Mouse (Mus musculus) fat pad, adult 2 months (tissue): ENCODE results near the gene Thop1.
"Not testable (repeated sequence)": the region's sequence is repeated elsewhere in the genome, so short reads cannot be mapped to it uniquely, and the experiment has no call there.

Experiments
- DNase-seq: peaks from one replicate; pipeline ENCODE4 v3.0.0-alpha.2; 2011; ENCODE audit warnings: low read depth, low spot score; ENCODE audit errors: extremely low read depth

Thop1 gene

GRCm38 (mm10) chr10:81069836-81070235 is at the start of gene Thop1:
Thop1 (plus strand) TSS chr10:81070035.
- DNase-seq: peak; percentile 76

GRCm38 (mm10) chr10:81020207-81020606 is 49.6 kb upstream of the Thop1 start:
- no peak for DNase-seq

DNA sequence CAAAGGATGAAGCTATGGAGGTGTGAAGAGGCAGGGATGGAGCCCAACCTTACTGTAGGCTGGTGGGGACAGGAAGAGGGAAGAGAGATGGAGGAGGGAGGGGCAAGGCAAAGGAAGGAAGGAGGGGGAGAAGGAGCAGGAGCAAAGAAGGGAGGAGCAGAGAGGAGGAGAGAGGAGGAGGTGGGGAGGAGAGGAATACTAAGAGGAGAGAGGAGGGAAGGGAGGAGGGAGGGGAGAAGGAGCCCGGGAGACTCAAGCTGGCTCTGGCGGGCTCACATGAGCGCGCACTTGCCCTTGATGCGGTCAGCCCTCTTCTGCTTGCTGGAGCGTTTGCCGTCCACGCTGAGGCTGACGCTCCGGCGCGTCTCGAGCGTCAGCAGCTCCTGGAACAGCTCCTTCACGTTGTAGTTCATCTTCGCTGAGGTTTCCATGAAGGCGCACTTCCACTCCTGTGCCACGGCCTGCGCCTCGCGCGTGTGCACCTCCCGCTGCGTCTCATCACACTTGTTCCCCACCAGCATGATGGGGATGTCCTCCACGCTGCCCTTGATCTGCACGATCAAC is 48.2 kb upstream of the Thop1 start:
- no peak for DNase-seq

- DNase-seq: no peak
Observed at GRCm38 (mm10) chr10:81022744-81023143, 47.1 kb upstream of the Thop1 start.

- no peak for DNase-seq
Observed at GRCm38 (mm10) chr10:81024346-81024937, 45.4 kb upstream of the Thop1 start.

GRCm38 (mm10) chr10:81025047-81025621 is 44.7 kb upstream of the Thop1 start:
- no peak for DNase-seq

DNA sequence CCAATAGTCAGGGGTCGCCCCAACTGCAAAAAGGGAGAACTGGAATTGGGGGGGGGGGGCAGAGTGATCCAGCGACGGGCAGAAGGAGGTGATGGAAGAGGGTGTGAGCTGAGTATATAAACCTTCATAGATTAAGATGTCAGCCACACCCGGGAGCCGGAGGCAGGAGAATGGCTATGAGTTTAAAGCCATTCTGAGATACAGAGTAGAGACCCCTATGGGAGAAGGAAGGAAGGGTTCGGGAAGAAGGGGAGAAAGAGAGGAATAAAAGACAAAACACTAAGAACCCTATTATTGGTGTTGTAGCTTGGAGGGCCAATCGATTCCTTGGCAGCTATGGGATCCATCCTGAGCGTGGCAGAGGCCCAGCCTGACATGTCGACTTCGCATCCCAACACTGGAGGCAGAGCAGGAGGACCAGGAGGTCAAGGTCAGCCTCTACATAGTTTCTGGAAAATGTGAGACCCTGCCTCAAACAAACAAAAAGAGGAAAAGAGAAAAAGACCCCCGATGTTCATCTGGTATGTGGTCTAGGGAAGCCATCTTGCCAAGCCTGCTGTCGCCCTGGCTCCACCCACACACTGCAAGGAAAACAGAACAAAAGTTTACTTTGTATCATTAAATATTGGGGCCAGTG is 44.1 kb upstream of the Thop1 start, which contains the start of gene Diras1:
Gene Diras1 (minus strand): TSS at position 24 of the 637 bp plus-strand sequence.
- no peak for DNase-seq

DNA sequence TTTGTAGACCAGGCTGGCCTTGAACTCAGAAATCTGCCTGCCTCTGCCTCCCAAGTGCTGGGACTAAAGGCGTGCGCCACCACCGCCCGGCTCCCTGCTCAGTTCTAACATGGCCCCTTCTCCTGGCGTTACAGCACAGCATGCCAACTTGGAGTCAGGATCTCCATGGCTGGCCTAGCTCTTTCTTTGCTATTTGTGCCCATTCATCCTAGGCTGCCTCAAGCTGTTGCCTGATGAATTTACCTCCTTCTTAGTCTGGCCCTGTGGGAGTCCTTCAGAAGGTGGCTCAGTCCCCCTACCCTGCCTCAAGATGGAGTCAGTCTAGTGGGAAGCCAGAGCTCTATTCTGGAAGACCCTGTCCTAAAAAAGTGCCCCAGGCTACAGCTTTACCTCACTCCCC is 43.0 kb upstream of the Thop1 start:
- no peak for DNase-seq

DNA sequence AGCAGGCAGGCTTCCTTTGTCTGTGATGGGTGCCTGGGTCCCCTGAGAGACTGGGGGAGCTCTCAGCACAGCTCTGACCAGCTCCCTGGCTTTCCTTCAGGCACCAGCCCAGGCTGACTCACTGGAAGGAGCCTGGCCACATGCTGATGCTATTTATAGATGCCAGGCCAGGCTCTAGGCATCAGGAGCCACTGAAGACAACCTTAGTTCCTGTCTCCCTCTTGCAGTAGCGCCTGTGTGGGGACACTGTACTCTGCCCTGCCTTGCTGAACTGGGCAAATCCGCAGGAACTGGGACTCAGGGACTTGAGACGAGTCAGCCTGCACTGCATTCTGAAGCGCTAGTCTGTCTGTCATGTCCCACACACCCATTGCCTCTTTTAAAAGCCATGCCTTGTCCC is 42.5 kb upstream of the Thop1 start:
- no peak for DNase-seq

DNA sequence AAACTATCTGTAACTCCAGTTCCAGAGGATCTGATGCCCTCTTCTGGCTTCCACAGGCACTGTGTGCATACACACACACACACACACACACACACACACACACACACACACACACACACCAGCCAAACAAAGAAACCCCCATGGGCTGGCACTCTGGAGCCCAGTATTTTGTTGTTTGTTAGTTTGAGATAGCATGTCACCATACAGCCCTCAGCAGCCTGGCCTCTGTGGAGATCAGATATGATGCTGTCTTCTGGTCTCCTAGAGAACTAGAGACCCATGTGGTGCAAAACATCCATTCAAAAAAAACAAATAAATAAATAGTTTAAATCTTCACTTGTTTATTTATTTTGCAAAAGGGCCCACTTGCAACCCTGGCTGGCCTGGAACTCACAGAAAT is 41.6 kb upstream of the Thop1 start:
- no peak for DNase-seq

GRCm38 (mm10) chr10:81029031-81029430 is 40.8 kb upstream of the Thop1 start:
- no peak for DNase-seq

DNA sequence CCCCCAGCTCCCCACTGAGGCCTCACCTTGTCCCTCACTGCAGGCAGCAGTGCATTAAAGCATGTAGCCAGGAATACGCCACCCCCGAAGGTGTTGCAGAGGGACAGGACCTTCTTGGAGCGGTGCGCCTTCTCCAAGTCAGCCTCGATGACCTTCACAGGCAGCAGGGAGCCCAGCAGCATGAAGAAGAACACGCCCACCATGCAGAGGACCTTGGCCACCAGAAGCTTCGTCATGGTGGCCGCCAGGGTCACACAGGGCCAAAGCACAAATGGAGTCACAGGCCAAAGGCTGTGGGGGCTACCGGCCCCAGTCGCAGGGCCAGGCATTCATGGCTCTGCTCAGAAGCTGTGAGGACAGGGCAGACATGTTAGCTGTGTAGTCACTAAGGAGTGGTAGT is 36.2 kb upstream of the Thop1 start:
- no peak for DNase-seq

DNA sequence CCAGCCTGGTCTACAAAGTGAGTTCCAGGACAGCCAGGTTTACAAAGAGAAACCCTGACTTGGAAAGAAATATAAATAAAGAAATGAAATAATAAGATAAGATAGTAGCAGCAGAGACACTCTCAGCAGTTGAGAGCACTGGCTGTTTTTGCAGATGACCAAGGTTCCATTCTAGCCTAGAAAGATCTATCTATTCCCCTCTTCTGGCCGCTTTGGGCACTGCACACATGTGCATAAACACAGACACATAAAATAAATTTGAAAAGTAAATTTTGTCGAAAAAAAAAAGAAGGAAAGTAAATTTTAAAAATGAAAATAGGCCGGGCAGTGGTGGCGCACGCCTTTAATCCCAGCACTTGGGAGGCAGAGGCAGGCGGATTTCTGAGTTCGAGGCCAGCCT is 33.6 kb upstream of the Thop1 start:
- DNase-seq: no peak

GRCm38 (mm10) chr10:81036988-81037580 is 32.8 kb upstream of the Thop1 start, which contains the start of gene Slc39a3:
Slc39a3 (minus strand) TSS chr10:81037426.
- DNase-seq: peak; percentile 82

DNA sequence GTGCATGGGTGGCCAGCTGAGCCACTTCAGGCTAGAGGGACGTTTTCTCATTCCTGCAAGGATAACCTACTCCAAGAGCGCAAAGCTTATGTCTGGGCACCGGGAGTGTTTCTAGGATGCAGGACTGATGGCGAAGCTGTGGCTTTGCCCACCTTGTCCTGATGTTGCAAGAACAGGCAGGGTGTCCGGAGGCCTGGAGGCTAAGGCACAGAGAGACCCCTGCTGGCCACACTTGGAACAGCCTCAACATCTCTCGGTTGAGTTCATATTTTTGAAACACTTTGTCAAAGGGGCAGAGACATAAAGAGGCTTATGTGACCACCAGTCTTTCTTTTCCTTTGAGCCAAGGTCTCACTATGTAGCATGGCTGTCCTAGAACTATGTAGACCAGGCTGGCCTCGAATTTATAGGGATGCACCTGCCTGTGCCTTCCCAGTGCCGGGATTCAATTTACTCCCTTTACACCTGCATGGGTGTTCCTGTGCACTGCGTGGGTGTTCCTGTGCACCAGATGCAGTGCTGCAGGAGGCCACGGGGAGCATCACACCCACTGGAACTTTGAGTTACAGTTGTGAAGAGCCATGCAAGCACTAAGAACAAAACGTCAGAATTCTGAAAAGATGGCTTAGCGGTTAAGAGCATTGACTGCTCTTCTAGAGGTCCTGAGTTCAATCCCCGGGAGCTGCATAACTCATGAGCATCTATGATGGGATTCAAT is 28.2 kb upstream of the Thop1 start:
- DNase-seq: no peak

- not testable (repeated sequence) for DNase-seq
Observed at GRCm38 (mm10) chr10:81045246-81045645, 24.6 kb upstream of the Thop1 start.

- DNase-seq: no peak
Observed at GRCm38 (mm10) chr10:81050645-81051044, 19.2 kb upstream of the Thop1 start.

DNA sequence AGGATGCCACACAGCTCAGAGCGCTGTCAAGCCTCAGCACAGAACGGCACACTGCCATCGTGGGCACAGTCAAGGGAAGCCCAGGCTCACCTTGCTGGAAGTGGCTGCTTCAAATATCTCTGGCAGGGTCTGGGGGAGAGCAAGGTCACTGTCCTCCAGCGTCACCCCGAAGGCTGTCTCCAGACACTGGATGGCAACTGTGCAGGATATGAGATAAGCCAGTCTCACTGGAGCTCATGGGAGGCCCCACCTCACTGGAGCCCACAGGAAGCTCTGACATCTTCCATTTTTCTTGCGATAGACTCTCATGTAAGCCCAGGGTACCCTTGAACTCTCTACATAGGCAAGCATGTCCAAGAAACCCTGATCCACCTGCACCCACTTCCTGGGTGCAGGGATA is 18.7 kb upstream of the Thop1 start:
- DNase-seq: no peak

- no peak for DNase-seq
Observed at GRCm38 (mm10) chr10:81052577-81052976, 17.3 kb upstream of the Thop1 start.

- DNase-seq: no peak
Observed at GRCm38 (mm10) chr10:81055169-81055568, 14.7 kb upstream of the Thop1 start.

- not testable (repeated sequence) for DNase-seq
Observed at GRCm38 (mm10) chr10:81055802-81056340, 14.0 kb upstream of the Thop1 start.
